12 mouse cellular contexts compared by ENCODE assay signal in genomic region chr10:46235581-46235980, GRCm38 (mm10).
DNase-seq lines count a peak whose midpoint lies in the region; ATAC-seq and TF ChIP-seq lines count a peak whose summit lies in the region.
"Had no signal": no experiment of that assay in that cellular context is flagged by ENCODE, and none has a peak within 500 bp of the region (broad histone marks: within the 10 kb centered on the region; RNA-seq: fewer than 3 reads in every experiment).

No protein-coding gene starts in this region.

- no peak for TF ChIP-seq POLR2A in brain, embryonic 14.5 days (IDR thresholded peaks at IDR 0.05; ENCODE audit: borderline replicate concordance, extremely low read depth, insufficient read depth, insufficient read length, poor library complexity, severe bottlenecking)

- no peak overlapping the region for H3K27ac ChIP-seq in hindbrain, postnatal 0 days
- H3K27ac ChIP-seq in hindbrain, embryonic 16.5 days (ENCODE audit: low read depth, low read length) = no peak overlapping the region
- H3K27ac ChIP-seq: hindbrain, embryonic 10.5 days; midbrain, embryonic 15.5 days had no signal

- H3K27me3 ChIP-seq in hindbrain, postnatal 0 days (ENCODE audit: insufficient read depth, low read length) = no peaks in the 10 kb centered on the region
- H3K27me3 ChIP-seq in hindbrain, embryonic 16.5 days (replicated peaks; ENCODE audit: control insufficient read depth, insufficient read depth, low read length) = no peaks in the 10 kb centered on the region
- H3K27me3 ChIP-seq: midbrain, embryonic 15.5 days had no signal

- H3K4me2 ChIP-seq in hindbrain, postnatal 0 days (ENCODE audit: low read depth, low read length) = no peak overlapping the region
- no peak overlapping the region for H3K4me2 ChIP-seq in hindbrain, embryonic 16.5 days (ENCODE audit: low read length)
- H3K4me2 ChIP-seq: midbrain, embryonic 15.5 days had no signal

- no peak overlapping the region for H3K9ac ChIP-seq in hindbrain, postnatal 0 days (replicated peaks; ENCODE audit: low read length)
- H3K9ac ChIP-seq in hindbrain, embryonic 16.5 days (ENCODE audit: low read depth, low read length) = no peak overlapping the region
- H3K9ac ChIP-seq: midbrain, embryonic 15.5 days had no signal

- peak; percentile 65 for TF ChIP-seq CTCF in hindbrain, postnatal 0 days (IDR thresholded peaks at IDR 0.05; ENCODE audit: low read depth)
- no peak for TF ChIP-seq CTCF in brain, embryonic 14.5 days (IDR thresholded peaks at IDR 0.05; ENCODE audit: borderline replicate concordance, extremely low read depth, insufficient read depth, insufficient read length)

- no peak overlapping the region for H3K4me3 ChIP-seq in hindbrain, postnatal 0 days (ENCODE audit: low read length)
- H3K4me3 ChIP-seq in hindbrain, embryonic 16.5 days (ENCODE audit: low read length) = no peak overlapping the region
- H3K4me3 ChIP-seq: hindbrain, embryonic 10.5 days; midbrain, embryonic 15.5 days had no signal

- no peaks in the 10 kb centered on the region for H3K4me1 ChIP-seq in hindbrain, postnatal 0 days (ENCODE audit: insufficient read depth, low read length)
- H3K4me1 ChIP-seq in hindbrain, embryonic 16.5 days (ENCODE audit: control insufficient read depth, insufficient read depth, low read depth, low read length) = no peaks in the 10 kb centered on the region
- H3K4me1 ChIP-seq: hindbrain, embryonic 10.5 days; midbrain, embryonic 15.5 days had no signal

- no peaks in the 10 kb centered on the region for H3K9me3 ChIP-seq in hindbrain, postnatal 0 days (ENCODE audit: low read length)
- H3K9me3 ChIP-seq in hindbrain, embryonic 16.5 days (ENCODE audit: control insufficient read depth, low read length) = no peaks in the 10 kb centered on the region
- H3K9me3 ChIP-seq: hindbrain, embryonic 10.5 days; midbrain, embryonic 15.5 days had no signal

- DNase-seq in cerebellum, postnatal 10 days = peak; percentile 39 to 68
- DNase-seq in cerebellum, adult 11 months = no peak
- peak; percentile 68 for DNase-seq in hindbrain, postnatal 0 days (ENCODE audit: low spot score)
- DNase-seq in lung, postnatal 10 days = peak; percentile 2
- DNase-seq in lung, adult 18-20 months = no peak
- DNase-seq in brain, embryonic 14.5 days (ENCODE audit: low read depth) = peak; percentile 45
- DNase-seq in kidney, postnatal 10 days = no peak
- DNase-seq: kidney, adult 9 months; thymus, adult 18-20 months had no signal

- no peaks in the 10 kb centered on the region for H3K36me3 ChIP-seq in hindbrain, postnatal 0 days (ENCODE audit: insufficient read depth, low read length)
- no peaks in the 10 kb centered on the region for H3K36me3 ChIP-seq in hindbrain, embryonic 16.5 days (ENCODE audit: control insufficient read depth, insufficient read depth, low read length)
- H3K36me3 ChIP-seq: hindbrain, embryonic 10.5 days; midbrain, embryonic 15.5 days had no signal

- 62% methylated on average over 2 of the region's 2 CpGs for WGBS in hindbrain, postnatal 0 days
- WGBS in hindbrain, embryonic 16.5 days = 57% methylated on average over 2 of the region's 2 CpGs

- ATAC-seq in hindbrain, postnatal 0 days = no peak
- no peak for ATAC-seq in hindbrain, embryonic 16.5 days
- ATAC-seq: midbrain, embryonic 15.5 days had no signal

Comparison
In these comparisons a context has a peak if more than half of its experiments do, and no peak if none do; other contexts are left out.
1. DNase-seq: peak in cerebellum, postnatal 10 days (2 of 2), hindbrain, postnatal 0 days (single experiment), lung, postnatal 10 days (single experiment) and brain, embryonic 14.5 days (single experiment); none in cerebellum, adult 11 months (single experiment), lung, adult 18-20 months (0 of 2) and kidney, postnatal 10 days (single experiment).